Mouse (Mus musculus): ENCODE measurements around the gene Cyth1.

Cyth1 gene

GRCm38 (mm10) chr11:118248150-118249011 is at the start of gene Cyth1:
Gene Cyth1, minus strand, starts transcription at chr11:118248592.
- peak; percentile 100 for DNase-seq (ENCODE audit: low spot score)

GRCm38 (mm10) chr11:118297967-118298366 is 49.6 kb upstream of the Cyth1 start:
- DNase-seq (ENCODE audit: low spot score) = no peak

- DNase-seq (ENCODE audit: low spot score) = no peak
These were observed 46.6 kb upstream of the Cyth1 start for GRCm38 (mm10) chr11:118295026-118295425.

GRCm38 (mm10) chr11:118292671-118293070 is 44.3 kb upstream of the Cyth1 start:
- no peak for DNase-seq (ENCODE audit: low spot score)

GRCm38 (mm10) chr11:118289999-118290889 is 41.9 kb upstream of the Cyth1 start, which contains the start of gene Usp36:
Gene Usp36, minus strand, starts transcription at chr11:118290244.
- DNase-seq (ENCODE audit: low spot score) = peak; percentile 99

GRCm38 (mm10) chr11:118289562-118289961 is 41.2 kb upstream of the Cyth1 start:
- DNase-seq (ENCODE audit: low spot score) = no peak

GRCm38 (mm10) chr11:118289037-118289511 is 40.7 kb upstream of the Cyth1 start:
- DNase-seq (ENCODE audit: low spot score) = no peak

- no peak for DNase-seq (ENCODE audit: low spot score)
These were observed 39.2 kb upstream of the Cyth1 start for GRCm38 (mm10) chr11:118287573-118287972.

GRCm38 (mm10) chr11:118286434-118286833 is 38.0 kb upstream of the Cyth1 start:
- no peak for DNase-seq (ENCODE audit: low spot score)

- DNase-seq (ENCODE audit: low spot score) = no peak
These were observed 37.4 kb upstream of the Cyth1 start for GRCm38 (mm10) chr11:118285791-118286190.

GRCm38 (mm10) chr11:118280218-118280617 is 31.8 kb upstream of the Cyth1 start:
- DNase-seq (ENCODE audit: low spot score) = no peak

GRCm38 (mm10) chr11:118276328-118276727 is 27.9 kb upstream of the Cyth1 start:
- no peak for DNase-seq (ENCODE audit: low spot score)

- no peak for DNase-seq (ENCODE audit: low spot score)
These were observed 26.7 kb upstream of the Cyth1 start for GRCm38 (mm10) chr11:118275092-118275491.

- no peak for DNase-seq (ENCODE audit: low spot score)
These were observed 21.4 kb upstream of the Cyth1 start for GRCm38 (mm10) chr11:118269827-118270226.

- no peak for DNase-seq (ENCODE audit: low spot score)
These were observed 18.3 kb upstream of the Cyth1 start for GRCm38 (mm10) chr11:118266666-118267046.

- DNase-seq (ENCODE audit: low spot score) = no peak
These were observed 17.8 kb upstream of the Cyth1 start for GRCm38 (mm10) chr11:118266044-118266665.

- DNase-seq (ENCODE audit: low spot score) = no peak
These were observed 17.2 kb upstream of the Cyth1 start for GRCm38 (mm10) chr11:118265621-118266020.

- no peak for DNase-seq (ENCODE audit: low spot score)
These were observed 14.8 kb upstream of the Cyth1 start for GRCm38 (mm10) chr11:118263146-118263545.

GRCm38 (mm10) chr11:118260081-118260480 is 11.7 kb upstream of the Cyth1 start:
- DNase-seq (ENCODE audit: low spot score) = no peak

- DNase-seq (ENCODE audit: low spot score) = no peak
These were observed 11.2 kb upstream of the Cyth1 start for GRCm38 (mm10) chr11:118259580-118259979.

GRCm38 (mm10) chr11:118256371-118256770 is 8.0 kb upstream of the Cyth1 start:
- DNase-seq (ENCODE audit: low spot score) = no peak

All from ovary, postnatal 36 days (tissue).